Mouse (Mus musculus): ENCODE measurements around the gene Nudt17.
"Not testable (repeated sequence)": the region's sequence is repeated elsewhere in the genome, so short reads cannot be mapped to it uniquely, and the experiment has no call there.

Nudt17 gene

GRCm38 (mm10) chr3:96701003-96701402 is 7.4 kb downstream of the Nudt17 start:
- no peak for DNase-seq (ENCODE audit: low spot score)

GRCm38 (mm10) chr3:96700376-96700775 is 8.0 kb downstream of the Nudt17 start:
- no peak for DNase-seq (ENCODE audit: low spot score)

- no peak for DNase-seq (ENCODE audit: low spot score)
Observed at GRCm38 (mm10) chr3:96698993-96699690, 9.2 kb downstream of the Nudt17 start.

GRCm38 (mm10) chr3:96696766-96697732 is 11.3 kb downstream of the Nudt17 start:
- DNase-seq (ENCODE audit: low spot score), result peak; percentile 92

- DNase-seq (ENCODE audit: low spot score), result peak; percentile 86
Observed at GRCm38 (mm10) chr3:96696198-96696765, 12.1 kb downstream of the Nudt17 start, which contains the start of gene Pias3. Gene Pias3 (plus strand): TSS chr3:96696384.

GRCm38 (mm10) chr3:96693579-96693978 is 14.8 kb downstream of the Nudt17 start:
- DNase-seq (ENCODE audit: low spot score), result no peak

GRCm38 (mm10) chr3:96692506-96692905 is 15.9 kb downstream of the Nudt17 start:
- no peak for DNase-seq (ENCODE audit: low spot score)

GRCm38 (mm10) chr3:96690298-96690697 is 18.1 kb downstream of the Nudt17 start:
- DNase-seq (ENCODE audit: low spot score), result no peak

GRCm38 (mm10) chr3:96688854-96689253 is 19.5 kb downstream of the Nudt17 start:
- DNase-seq (ENCODE audit: low spot score), result no peak

- DNase-seq (ENCODE audit: low spot score), result not testable (repeated sequence)
Observed at GRCm38 (mm10) chr3:96686057-96686456, 22.3 kb downstream of the Nudt17 start.

- no peak for DNase-seq (ENCODE audit: low spot score)
Observed at GRCm38 (mm10) chr3:96684822-96685156, 23.6 kb downstream of the Nudt17 start.

- DNase-seq (ENCODE audit: low spot score), result no peak
Observed at GRCm38 (mm10) chr3:96684151-96684821, 24.1 kb downstream of the Nudt17 start.

GRCm38 (mm10) chr3:96683496-96683895 is 24.9 kb downstream of the Nudt17 start:
- DNase-seq (ENCODE audit: low spot score), result no peak

GRCm38 (mm10) chr3:96680269-96680956 is 27.9 kb downstream of the Nudt17 start:
- no peak for DNase-seq (ENCODE audit: low spot score)

- DNase-seq (ENCODE audit: low spot score), result no peak
Observed at GRCm38 (mm10) chr3:96679159-96679674, 29.1 kb downstream of the Nudt17 start.

GRCm38 (mm10) chr3:96678456-96678855 is 29.9 kb downstream of the Nudt17 start:
- no peak for DNase-seq (ENCODE audit: low spot score)

GRCm38 (mm10) chr3:96675690-96676089 is 32.7 kb downstream of the Nudt17 start:
- DNase-seq (ENCODE audit: low spot score), result no peak

- no peak for DNase-seq (ENCODE audit: low spot score)
Observed at GRCm38 (mm10) chr3:96675171-96675570, 33.2 kb downstream of the Nudt17 start.

- DNase-seq (ENCODE audit: low spot score), result no peak
Observed at GRCm38 (mm10) chr3:96674442-96674841, 33.9 kb downstream of the Nudt17 start.

- DNase-seq (ENCODE audit: low spot score), result no peak
Observed at GRCm38 (mm10) chr3:96673514-96673913, 34.8 kb downstream of the Nudt17 start.

GRCm38 (mm10) chr3:96671519-96671918 is 36.8 kb downstream of the Nudt17 start:
- no peak for DNase-seq (ENCODE audit: low spot score)
